Mouse (Mus musculus): Measurements from ENCODE around the gene Nckipsd.

Nckipsd gene

GRCm38 (mm10) chr9:108848419-108848818 lies 40.3 kb downstream of the Nckipsd start:
- no peak for DNase-seq (ENCODE audit: low read depth)

DNA sequence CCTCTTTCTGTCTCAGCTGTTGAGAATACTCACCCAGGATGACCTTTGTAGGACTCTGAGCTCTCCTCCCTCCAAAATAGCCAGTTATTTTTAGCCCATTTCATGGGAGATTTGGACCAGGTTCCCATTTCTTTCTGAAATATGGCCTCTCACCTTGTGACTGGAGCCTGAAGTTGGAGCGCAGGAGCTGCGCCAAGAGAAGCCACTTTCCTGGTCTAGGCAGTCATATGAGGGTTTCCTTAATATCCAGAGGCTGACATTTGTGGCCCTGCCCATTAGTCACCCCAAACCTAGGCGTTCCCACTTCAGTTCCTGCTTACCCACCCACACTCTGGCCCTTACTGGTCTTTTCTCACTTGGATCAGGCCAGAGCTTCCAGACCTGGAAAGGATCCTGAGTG lies 44.8 kb downstream of the Nckipsd start, which contains the start of gene Slc26a6:
Gene Slc26a6 (plus strand): TSS at position 308 of the 400 bp plus-strand sequence.
- DNase-seq (ENCODE audit: low read depth): no peak

- peak; percentile 95 for DNase-seq (ENCODE audit: low read depth)
Observed at GRCm38 (mm10) chr9:108853635-108854240, 45.6 kb downstream of the Nckipsd start.

DNA sequence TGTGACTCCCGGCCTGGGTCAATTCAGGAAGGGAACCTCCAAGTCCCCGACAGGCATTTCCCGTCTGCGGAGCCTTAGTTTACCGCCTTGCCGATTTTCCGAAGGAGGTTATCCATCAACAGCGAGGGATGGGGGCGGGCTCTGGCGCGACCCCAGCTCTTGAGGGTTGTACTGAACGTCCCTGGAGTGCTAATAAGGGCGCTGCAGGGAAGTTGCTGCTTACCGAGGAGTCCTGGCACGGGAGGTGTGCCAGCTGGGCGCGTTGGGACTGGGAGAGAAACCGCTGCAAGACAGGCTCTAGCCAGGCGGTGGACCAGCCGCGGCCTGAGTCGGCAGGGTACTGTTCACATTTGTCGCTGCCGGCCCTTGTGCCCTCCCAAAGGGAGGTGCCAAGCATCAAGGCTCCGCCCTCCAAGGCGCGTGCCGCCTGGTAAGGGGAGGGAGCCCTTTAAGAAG lies 46.1 kb downstream of the Nckipsd start:
- DNase-seq (ENCODE audit: low read depth): peak; percentile 79

- no peak for DNase-seq (ENCODE audit: low read depth)
Observed at GRCm38 (mm10) chr9:108855335-108855734, 47.2 kb downstream of the Nckipsd start.

- DNase-seq (ENCODE audit: low read depth): no peak
Observed at GRCm38 (mm10) chr9:108858792-108859527, 50.8 kb downstream of the Nckipsd start.
